Mouse (Mus musculus): ENCODE data around the gene Bicra.

GRCm38 (mm10) chr7:15968322-15968721 lies 79.4 kb downstream of the Bicra start:
- TF ChIP-seq CTCF (IDR thresholded peaks at IDR 0.05; ENCODE audit: extremely low read depth, insufficient read depth, low read length): no peak
- TF ChIP-seq POLR2A (IDR thresholded peaks at IDR 0.05; ENCODE audit: extremely low read depth, insufficient read depth, low read length): no peak
